Mouse (Mus musculus): ENCODE measurements around the gene Zfp445. TPM values are rescaled to one million over a fixed set of nuclear protein-coding genes. Genes with fewer than 3 reads are reported as not detected.
"Not testable (repeated sequence)": the region's sequence is repeated elsewhere in the genome, so short reads cannot be mapped to it uniquely, and the experiment has no call there.

Gene Zfp445
- 100 and 106 TPM in 2 replicates for total RNA-seq (2021)
- long read RNA-seq, experiment 1, partial matches to known transcripts: 1 of 15 reads
- long read RNA-seq, experiment 1, other reads (novel, unspliced or antisense): 12 of 15 reads
- long read RNA-seq, experiment 2, full-length matches to known transcripts: 1 of 21 reads
- long read RNA-seq, experiment 2, partial matches to known transcripts: 0 of 21 reads
- long read RNA-seq, experiment 2, other reads (novel, unspliced or antisense): 20 of 21 reads

- DNase-seq: peak; percentile 90
These were observed at the start of gene Zfp445 for GRCm38 (mm10) chr9:122865697-122866166. Zfp445 (minus strand) TSS chr9:122866006.

GRCm38 (mm10) chr9:122902717-122903535 is 37.1 kb upstream of the Zfp445 start:
- DNase-seq: peak; percentile 84

GRCm38 (mm10) chr9:122901047-122901446 is 35.2 kb upstream of the Zfp445 start:
- DNase-seq: no peak

DNA sequence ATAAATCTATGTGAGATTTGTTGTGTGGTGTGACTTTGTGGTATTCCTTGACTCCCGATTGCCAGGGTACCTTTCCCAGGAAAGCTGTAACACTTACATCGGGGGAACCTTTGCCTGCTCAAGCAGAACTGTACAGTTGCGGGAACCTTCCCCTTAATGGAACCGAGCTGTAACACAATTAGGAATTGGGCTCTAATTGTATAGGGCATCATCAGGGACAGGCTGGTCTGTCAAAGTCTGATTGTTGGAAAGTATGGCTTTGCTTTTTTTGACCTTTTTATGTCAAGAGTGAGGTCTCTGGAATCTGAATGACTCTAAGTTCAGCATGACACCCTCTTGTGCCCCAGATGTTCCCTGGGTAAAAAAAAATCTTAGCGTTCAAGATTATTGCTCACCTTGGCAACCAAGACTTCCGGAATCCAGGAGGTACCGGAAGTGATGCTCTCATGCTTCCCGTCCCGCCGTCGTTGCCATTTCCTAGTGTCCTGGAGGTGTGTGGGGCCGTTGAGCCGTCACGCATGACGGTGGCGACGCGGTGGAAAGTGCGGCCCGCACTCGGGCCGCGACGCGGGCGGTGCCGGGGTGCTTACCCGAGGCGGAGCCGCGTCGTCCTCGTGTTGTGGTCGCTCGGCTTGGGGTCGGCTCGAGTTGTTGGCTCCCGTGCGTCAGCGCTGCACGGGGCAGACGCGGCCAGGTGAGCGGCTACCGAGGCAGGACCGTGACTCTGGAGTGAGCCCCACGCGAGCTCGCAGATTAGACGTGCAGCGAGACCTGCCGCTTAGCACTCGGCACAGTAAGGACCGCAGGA is 20.8 kb upstream of the Zfp445 start:
- DNase-seq: peak; percentile 84

DNA sequence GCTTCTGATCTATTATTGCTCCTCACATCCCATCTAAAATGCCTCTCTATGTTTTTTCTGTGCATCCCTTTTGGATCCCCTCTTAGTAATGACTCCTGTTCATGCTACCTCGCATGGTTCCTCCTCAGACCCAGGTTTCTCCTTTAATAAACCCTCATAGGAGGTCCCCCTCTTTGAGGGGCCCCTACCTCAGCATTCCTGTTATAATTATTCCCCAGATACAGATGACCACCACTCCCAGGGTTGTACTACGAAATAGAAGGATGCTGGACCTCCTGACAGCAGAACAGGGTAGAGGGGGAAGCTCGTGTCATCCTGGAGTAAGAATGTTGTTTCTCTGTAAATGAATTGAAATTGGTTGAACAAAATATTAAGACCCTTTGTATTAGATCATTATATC is 19.6 kb upstream of the Zfp445 start, which contains the start of gene Zkscan7:
Zkscan7 (plus strand) TSS at position 301 of the 400 bp plus-strand sequence.
- DNase-seq: no peak

DNA sequence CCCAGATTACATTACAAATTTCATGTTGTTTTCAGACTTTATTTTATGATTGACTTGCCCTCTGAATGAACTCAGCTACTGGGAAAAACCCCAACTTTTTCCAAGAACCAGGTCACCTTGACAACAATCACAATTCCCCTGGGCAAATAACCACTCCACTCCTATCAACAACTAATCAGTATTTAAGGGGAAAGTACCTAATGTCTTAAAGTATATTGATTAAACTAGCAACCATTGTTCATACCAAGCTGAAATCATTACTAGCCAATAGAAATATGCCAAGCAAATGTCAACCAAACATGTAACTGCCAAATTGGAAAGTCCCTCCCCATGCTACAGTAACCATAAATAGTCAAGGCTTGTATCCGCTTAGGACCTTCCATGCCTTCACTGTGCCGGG is 9.3 kb upstream of the Zfp445 start:
- DNase-seq: no peak

DNA sequence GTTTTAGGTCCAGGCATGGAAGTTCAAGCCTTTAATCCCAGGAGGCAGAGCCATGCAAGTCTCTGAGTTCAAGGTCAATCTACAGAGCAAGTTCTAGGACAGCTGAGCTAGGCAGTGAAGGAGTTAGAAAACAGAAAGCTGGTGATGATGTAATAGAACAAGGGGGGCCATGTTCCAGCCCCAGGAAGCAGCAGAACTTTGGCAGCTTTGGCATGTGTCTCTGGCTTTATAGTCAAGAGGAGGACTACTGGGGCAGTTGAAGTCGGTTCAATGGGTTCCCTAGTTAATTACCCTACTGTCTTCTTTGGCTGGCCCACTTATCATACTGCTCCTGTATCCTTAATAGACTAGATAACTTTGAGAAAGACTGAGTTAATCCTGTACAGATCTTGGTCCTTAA is 8.8 kb upstream of the Zfp445 start:
- no peak for DNase-seq

DNA sequence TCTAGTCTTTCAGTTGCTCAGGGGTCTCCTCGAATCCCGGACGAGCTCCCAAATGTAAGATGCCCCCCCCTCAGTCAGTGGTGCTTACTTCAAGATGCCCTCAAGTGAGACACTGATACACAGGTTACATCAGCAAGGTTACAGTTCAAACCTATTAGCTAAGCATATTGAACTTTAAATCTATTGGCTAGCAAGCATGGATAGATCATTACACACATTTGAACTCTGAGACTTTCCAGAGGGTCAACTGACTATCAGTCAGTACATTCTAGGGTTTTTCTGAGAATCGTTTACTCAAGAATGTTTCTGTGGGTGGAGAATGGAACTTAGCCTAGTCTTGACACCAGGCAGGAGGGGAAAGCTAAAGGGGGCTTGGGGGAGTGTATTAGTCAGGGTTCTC is 6.8 kb upstream of the Zfp445 start:
- no peak for DNase-seq

GRCm38 (mm10) chr9:122866192-122866591 is 386 bp upstream of the Zfp445 start:
- no peak for DNase-seq

GRCm38 (mm10) chr9:122864848-122865247 is 958 bp downstream of the Zfp445 start:
- DNase-seq: no peak

GRCm38 (mm10) chr9:122863731-122864130 is 2.1 kb downstream of the Zfp445 start:
- no peak for DNase-seq

GRCm38 (mm10) chr9:122860752-122861151 is 5.1 kb downstream of the Zfp445 start:
- DNase-seq: no peak

DNA sequence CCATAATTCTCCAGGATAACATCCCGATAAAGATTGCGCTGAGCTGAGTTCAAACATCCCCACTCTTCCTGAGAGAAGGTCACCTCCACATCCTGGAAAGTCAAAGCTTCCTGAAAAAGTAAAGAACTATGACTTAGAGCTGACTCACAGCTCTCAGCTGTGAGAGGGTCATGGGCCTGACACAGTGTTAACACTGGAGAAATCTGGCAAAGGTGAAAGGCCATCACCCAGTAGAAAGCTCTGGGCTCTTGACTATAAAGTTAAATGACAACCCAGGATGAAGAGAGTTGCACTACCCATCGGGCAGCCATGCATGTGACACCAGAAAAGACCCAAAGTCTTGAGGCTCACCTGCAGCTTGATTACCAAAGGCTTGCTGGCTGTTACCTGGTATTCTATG is 9.1 kb downstream of the Zfp445 start:
- DNase-seq: no peak

- no peak for DNase-seq
These were observed 10.2 kb downstream of the Zfp445 start for GRCm38 (mm10) chr9:122855617-122856016.

DNA sequence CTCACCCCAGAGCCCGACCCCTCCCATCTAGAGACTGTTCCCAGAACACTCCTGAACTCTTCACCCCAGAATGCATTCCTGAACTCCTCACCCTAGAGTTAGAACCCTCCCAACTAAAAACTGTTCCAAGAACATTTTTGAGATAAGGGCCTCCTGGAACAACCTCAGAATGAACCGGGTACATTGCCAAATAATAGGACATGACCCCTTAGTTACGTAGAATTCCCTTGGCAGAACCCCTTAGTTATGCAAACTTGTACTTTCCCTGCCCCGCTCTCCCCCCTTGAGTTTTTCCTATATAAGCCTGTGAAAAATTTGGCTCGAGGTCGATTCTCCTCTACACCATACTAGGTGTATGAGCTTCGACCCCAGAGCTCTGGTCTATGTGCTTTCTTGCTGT is 10.7 kb downstream of the Zfp445 start:
- DNase-seq: not testable (repeated sequence)

- DNase-seq: no peak
These were observed 11.3 kb downstream of the Zfp445 start for GRCm38 (mm10) chr9:122854526-122854925.

DNA sequence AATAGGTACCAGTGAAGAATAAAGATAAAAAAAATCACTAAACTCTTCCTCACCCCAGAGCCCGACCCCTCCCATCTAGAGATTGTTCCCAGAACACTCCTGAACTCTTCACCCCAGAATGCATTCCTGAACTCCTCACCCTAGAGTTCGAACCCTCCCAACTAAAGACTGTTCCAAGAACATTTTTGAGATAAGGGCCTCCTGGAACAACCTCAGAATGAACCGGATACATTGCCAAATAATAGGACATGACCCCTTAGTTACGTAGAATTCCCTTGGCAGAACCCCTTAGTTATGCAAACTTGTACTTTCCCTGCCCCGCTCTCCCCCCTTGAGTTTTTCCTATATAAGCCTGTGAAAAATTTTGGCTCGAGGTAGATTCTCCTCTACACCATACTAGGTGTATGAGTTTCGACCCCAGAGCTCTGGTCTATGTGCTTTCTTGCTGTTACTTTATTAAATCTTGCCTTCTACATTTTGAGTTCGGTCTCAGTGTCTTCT is 17.9 kb downstream of the Zfp445 start:
- not testable (repeated sequence) for DNase-seq

DNA sequence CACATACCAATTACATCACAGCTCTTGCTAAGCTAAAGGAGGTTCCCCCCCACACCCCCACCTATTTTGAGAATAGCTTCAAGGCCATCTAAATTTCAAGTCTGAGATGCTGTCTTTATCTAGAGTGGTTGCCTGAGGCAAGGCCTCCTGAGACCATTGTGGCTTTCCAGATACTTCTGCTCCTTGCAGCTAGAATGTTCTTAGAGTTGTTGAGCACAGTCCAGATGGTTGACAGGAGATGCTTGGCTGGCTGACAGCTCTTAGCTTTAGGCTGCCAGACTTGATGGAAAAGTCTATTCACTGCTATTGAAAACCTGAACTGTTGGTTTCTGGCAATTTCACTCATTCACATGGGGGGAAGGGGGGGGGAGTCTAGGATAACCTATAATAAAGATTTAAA is 19.6 kb downstream of the Zfp445 start:
- no peak for DNase-seq

GRCm38 (mm10) chr9:122845621-122846020 is 20.2 kb downstream of the Zfp445 start:
- DNase-seq: no peak

GRCm38 (mm10) chr9:122843760-122844159 is 22.0 kb downstream of the Zfp445 start, which contains the start of gene Gm35549:
Gm35549 (minus strand) TSS chr9:122844035.
- DNase-seq: no peak

DNA sequence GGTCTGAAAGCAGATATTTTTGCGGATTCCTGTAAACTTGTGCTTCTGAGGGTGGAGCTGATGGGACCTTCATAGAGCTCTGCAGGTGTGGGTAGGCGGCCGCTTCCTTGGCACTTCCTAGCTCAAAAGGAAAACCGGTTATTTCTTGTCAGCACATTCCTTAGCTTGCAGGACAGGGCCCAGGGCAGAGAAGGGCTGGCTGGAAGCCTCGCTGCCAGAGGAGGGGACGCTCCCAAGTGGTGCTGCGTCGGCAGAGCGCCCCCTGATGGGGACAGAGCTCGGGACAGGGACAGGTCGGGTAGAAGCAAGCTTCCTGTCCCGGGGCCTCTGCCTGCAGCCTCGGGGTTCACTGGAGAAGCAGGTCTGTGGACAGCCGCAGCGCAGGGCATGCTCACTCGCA is 28.1 kb downstream of the Zfp445 start:
- peak; percentile 82 for DNase-seq

DNA sequence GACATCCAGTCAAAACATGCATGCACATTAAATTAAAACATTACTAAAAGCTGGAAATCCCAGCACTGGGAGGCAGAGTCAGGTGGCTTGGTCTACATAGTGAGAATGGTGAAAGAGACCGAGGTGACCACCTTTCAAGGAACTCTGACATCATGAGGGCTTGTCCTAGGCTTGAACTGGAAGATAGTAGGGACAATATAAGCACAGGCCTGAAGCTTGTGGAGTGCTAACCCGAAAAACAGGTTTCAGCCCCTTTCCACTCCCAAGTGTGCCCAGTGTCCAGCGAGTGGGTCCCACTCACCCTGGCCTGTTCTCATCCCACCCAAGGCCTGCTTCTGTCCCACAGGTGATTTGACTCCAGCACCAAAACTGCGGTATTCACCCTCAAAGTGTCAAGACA is 28.6 kb downstream of the Zfp445 start:
- no peak for DNase-seq
